20 mouse cellular contexts compared by ENCODE assay signal in the genomic region with DNA sequence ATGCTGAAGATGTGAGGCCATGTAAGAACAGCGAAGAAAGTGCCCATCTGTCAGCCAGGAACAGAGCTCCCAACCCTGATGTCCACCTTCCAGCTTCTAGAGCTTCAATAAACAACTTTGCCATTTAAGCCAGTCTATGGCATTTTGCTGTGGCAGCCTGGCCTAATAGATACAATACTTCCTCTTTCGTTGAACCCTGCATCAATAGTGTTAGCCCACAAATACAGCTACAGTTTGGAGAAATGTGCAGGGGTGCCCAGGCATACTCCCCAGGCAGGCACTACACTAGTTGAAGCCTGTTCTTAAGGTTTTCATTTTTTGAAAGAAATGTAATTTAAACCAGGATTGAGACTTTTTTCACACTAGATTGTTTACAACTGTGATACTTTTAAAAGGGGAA.
DNase-seq lines count a peak whose midpoint lies in the region; ATAC-seq lines count a peak whose summit lies in the region.
"Had no signal": no experiment of that assay in that cellular context is flagged by ENCODE, and none has a peak within 500 bp of the region (broad histone marks: within the 10 kb centered on the region; RNA-seq: fewer than 3 reads in every experiment).

No protein-coding gene starts in this region.

- intact Hi-C loops in gastrocnemius, postnatal 14 days (cut with DNase I; ENCODE audit: low total_unique reads) = no loop called here

- DNase-seq in testis, postnatal 10 days (ENCODE audit: low spot score) = no peak
- no peak for DNase-seq in gastrocnemius, postnatal 14 days
- no peak for DNase-seq in layer of hippocampus, adult 8-10 months (ENCODE audit: low spot score in 2 of 2)
- DNase-seq: adrenal gland, adult 2 months; adrenal gland, postnatal 10 days; adrenal gland, postnatal 25 days; cerebellum, adult 11 months; cerebellum, adult 18-20 months; cerebellum, adult 8-10 months; cerebellum, adult 9-11 months; cerebellum, postnatal 14 days; cerebellum, postnatal 36 days; forebrain, postnatal 0 days had no signal

- peak; percentile 45 for ATAC-seq in common myeloid progenitor, adult 5-6 weeks (replicated peaks; ENCODE audit: low read depth, poor library complexity, severe bottlenecking)
- peak; percentile 29 to 56; a peak in 1 of 4 replicates for ATAC-seq in hematopoietic stem cell, adult 5-6 weeks (replicated peaks in 1 of 2; ENCODE audit: insufficient read depth in 1 of 2, low FRiP score in 2 of 2, low TSS enrichment in 1 of 2, low read depth in 1 of 2, poor library complexity in 2 of 2, severe bottlenecking in 2 of 2)
- ATAC-seq in megakaryocyte progenitor cell, adult 5-6 weeks (replicated peaks; ENCODE audit: poor library complexity) = peak; percentile 44; the same call in 1 of the 2 replicates
- ATAC-seq: activated CD4-positive, CD25-positive, alpha-beta regulatory T cell, adult 4 months; forebrain, embryonic 13.5 days; forebrain, embryonic 15.5 days; forebrain, postnatal 0 days; Patski had no signal
